Mouse (Mus musculus) stomach, embryonic 14.5 days (tissue): ENCODE results near the gene Cactin. TPM values are rescaled to one million over a fixed set of nuclear protein-coding genes. Genes with fewer than 3 reads are reported as not detected.

Experiments
- ATAC-seq: fragments of 200-750 bp; cut with Nextera tagmentation; 2 replicates; pipeline ENCODE4 v1.8.0; 2017; ENCODE audit warnings: low read depth, moderate TSS enrichment; ENCODE audit not compliant: insufficient number of reproducible peaks, insufficient read depth, low FRiP score
- H3K27ac ChIP-seq: fragments of 300-500 bp; sonication (generic); 2 replicates; pipeline ENCODE4 v1.5.1; 2014; ENCODE audit warnings: mild to moderate bottlenecking, low read length, moderate library complexity, mixed read lengths
- H3K27me3 ChIP-seq: fragments of 300-500 bp; sonication (generic); 2 replicates; pipeline ENCODE4 v1.6.1; 2014; ENCODE audit warnings: low read length, control low read depth, mixed read lengths; ENCODE audit not compliant: control insufficient read depth, insufficient read depth
- H3K36me3 ChIP-seq: fragments of 300-500 bp; sonication (generic); 2 replicates; pipeline ENCODE4 v1.6.1; 2014; ENCODE audit warnings: mild to moderate bottlenecking, control low read depth, low read length, moderate library complexity, mixed read lengths; ENCODE audit not compliant: control insufficient read depth, insufficient read depth
- H3K4me1 ChIP-seq: fragments of 300-500 bp; sonication (generic); 2 replicates; pipeline ENCODE4 v1.6.1; 2014; ENCODE audit warnings: low read length, control low read depth, mixed read lengths; ENCODE audit not compliant: control insufficient read depth, insufficient read depth
- H3K4me2 ChIP-seq: fragments of 300-500 bp; sonication (generic); replicated peaks from 2 replicates; pipeline ENCODE4 v1.6.1; 2014; ENCODE audit warnings: low read depth, low read length, control low read depth
- H3K4me3 ChIP-seq: fragments of 300-500 bp; sonication (generic); 2 replicates; pipeline ENCODE4 v1.5.1; 2014; ENCODE audit warnings: low read depth, low read length, control low read depth
- H3K9ac ChIP-seq: fragments of 300-500 bp; sonication (generic); replicated peaks from 2 replicates; pipeline ENCODE4 v1.6.1; 2014; ENCODE audit warnings: low read depth, mild to moderate bottlenecking, control low read depth, low read length, moderate library complexity, mixed read lengths
- H3K9me3 ChIP-seq: fragments of 300-500 bp; sonication (generic); 2 replicates; pipeline ENCODE4 v1.6.1; 2016; ENCODE audit warnings: low read depth, low read length, control low read depth; ENCODE audit not compliant: control insufficient read depth
- whole genome bisulfite sequencing: fragments of 180-500 bp; shearing (Covaris S2); extraction: QIAGEN DNeasy Blood & Tissue Kit; methylation state at CpG from one replicate; pipeline ENCODE4 v1.1.7; 2014; 5-methylcytosine and 5-hydroxymethylcytosine counted together
- polyA plus RNA-seq: library from polyadenylated mRNA; unstranded; fragments of >200 nt; fragmentation: Nextera tagmentation; extraction: Ambion mirVana; gene quantifications from 2 replicates; pipeline ENCODE4 v1.2.1, GENCODE M21; 2014

The Cactin gene
- polyA plus RNA-seq, 1 experiment from 2014 or later, result 21.3 TPM

DNA sequence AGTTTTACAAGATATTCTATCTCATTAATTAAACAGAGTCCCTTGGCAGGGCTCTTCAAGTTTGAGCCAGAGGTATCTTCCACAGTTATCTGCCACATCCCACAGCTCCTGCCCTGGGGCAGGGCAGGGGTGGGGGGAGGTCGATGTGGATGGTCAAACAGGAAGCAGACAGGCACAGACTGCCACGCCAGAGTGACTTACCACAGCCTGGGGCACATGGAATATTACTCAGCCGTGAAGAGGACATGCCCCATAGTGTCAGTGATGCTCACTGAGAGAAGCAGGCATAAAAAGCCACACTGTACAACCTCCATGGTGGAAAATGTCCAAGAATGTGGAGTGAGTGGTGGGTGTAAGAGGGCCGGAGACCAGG, 24.2 kb downstream of the Cactin start:
- H3K9me3 ChIP-seq, result no peaks in the 10 kb centered on the region
- no peak overlapping the region for H3K4me2 ChIP-seq
- H3K27ac ChIP-seq, result no peak overlapping the region
- H3K9ac ChIP-seq, result no peak overlapping the region
- peaks cover 23% of the 10 kb centered on the region for H3K4me1 ChIP-seq
- no peak overlapping the region for H3K4me3 ChIP-seq
- peaks cover 24% of the 10 kb centered on the region for H3K27me3 ChIP-seq
- WGBS, result 78% methylated on average over 4 of the region's 4 CpGs
- no peak for ATAC-seq
- no peaks in the 10 kb centered on the region; the same call in 1 of the 2 replicates for H3K36me3 ChIP-seq

DNA sequence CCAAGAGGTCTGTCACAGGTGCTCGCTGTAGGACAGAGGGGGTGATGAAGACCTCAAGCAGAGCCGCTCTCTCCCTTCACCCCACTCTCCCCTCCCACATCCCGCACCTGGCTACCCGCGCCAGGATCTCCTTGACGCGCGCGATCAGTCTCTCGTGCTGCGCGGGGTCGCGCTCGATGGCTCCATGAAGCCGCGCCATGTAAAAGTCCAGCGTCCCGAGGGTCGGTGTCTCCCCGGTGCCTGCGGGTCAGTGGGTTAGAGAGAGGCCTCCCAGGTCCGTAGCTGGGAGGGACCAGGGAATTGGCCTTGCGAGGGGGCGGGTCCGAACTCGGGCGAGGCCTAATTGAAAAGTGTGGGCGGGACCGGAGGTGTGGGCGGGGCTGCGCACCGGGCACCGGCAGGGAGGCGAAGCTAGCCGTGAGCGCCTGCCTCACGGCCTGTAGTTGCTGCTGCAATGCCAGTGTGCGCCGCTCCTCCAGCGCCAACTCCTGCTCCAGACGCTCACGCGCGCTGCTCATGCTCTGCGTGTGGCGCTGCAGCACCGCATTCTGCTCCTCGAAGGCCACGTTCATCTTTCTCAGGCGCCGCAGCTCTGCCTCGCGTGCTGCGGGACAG, 25.7 kb downstream of the Cactin start:
- Histone ChIP-seq H3K9me3 (no peaks in the 10 kb centered on the region), H3K4me1 (peaks cover 19% of the 10 kb centered on the region), H3K4me2 (peak overlapping the region; percentile 45), H3K4me3 (peak overlapping the region; percentile 17), H3K9ac (peak overlapping the region; percentile 18; the same call in 1 of the 2 replicates), H3K27ac (peak overlapping the region; percentile 4; the same call in 1 of the 2 replicates), H3K27me3 (peaks cover 21% of the 10 kb centered on the region), H3K36me3 (no peaks in the 10 kb centered on the region; the same call in 1 of the 2 replicates)
- 10% methylated on average over 55 of the region's 55 CpGs for WGBS
- ATAC-seq, result peak; percentile 11; the same call in 1 of the 2 replicates

DNA sequence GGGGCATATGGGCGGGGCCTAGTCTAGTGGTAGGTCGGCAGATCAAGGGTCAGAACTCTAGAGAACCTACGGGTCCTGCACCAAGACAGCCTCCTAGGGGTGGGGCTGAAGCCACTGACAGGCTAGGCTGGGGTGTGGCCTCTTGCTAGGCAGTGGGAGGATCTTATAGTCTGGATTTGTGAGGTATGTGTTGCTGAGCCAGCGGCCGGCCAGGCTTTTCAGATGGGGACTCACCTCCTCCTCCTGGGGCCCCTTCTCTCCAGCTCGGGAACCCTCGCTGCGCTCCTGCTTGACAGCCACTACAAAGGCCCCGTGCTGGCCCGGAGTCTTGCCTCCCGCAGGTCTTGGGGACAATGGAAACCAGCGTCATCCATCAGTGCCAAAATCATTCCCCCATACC, 28.2 kb downstream of the Cactin start:
- no peaks in the 10 kb centered on the region for H3K9me3 ChIP-seq
- H3K36me3 ChIP-seq, result no peaks in the 10 kb centered on the region; the same call in 1 of the 2 replicates
- ATAC-seq, result peak; percentile 21; the same call in 1 of the 2 replicates
- WGBS, result 6% methylated on average over 12 of the region's 12 CpGs
- 0 out of 2 replicates have a peak, but pooled peaks cover 5% of the 10 kb centered on the region for H3K27me3 ChIP-seq
- H3K4me2 ChIP-seq, result peak overlapping the region; percentile 55
- peak overlapping the region; percentile 76; the same call in 1 of the 2 replicates for H3K9ac ChIP-seq
- H3K4me1 ChIP-seq, result peaks cover 19% of the 10 kb centered on the region
- peak overlapping the region; percentile 88 for H3K4me3 ChIP-seq
- H3K27ac ChIP-seq, result peak overlapping the region; percentile 74; the same call in 1 of the 2 replicates

DNA sequence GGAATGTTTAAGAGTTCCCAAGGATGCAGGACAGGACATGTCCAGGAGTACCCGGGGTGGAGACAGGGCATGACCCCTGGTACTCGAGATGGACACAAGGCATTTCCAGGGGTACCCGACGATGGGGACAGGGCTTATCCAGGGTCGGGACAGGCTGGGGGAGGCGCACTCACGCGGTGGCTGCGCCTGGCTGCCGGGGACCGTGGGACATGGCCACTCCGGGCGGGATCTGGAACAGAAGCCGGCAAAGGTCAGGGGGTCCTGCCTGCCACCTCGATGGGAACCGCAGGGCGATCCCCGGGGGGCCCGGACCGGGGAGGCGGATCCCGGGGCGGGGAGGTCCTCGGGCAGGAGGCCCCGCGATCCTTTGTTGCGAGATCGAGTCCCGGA, 29.1 kb downstream of the Cactin start:
- Histone ChIP-seq H3K27ac (peak overlapping the region; percentile 74), H3K4me3 (peak overlapping the region; percentile 88), H3K27me3 (0 out of 2 replicates have a peak, but pooled peaks cover 2% of the 10 kb centered on the region), H3K9me3 (no peaks in the 10 kb centered on the region), H3K9ac (peak overlapping the region; percentile 76), H3K4me1 (peaks cover 19% of the 10 kb centered on the region), H3K4me2 (peak overlapping the region; percentile 55), H3K36me3 (no peaks in the 10 kb centered on the region; the same call in 1 of the 2 replicates)
- under 1% methylated on average over 29 of the region's 29 CpGs for WGBS
- no peak; the same call in 1 of the 2 replicates for ATAC-seq

DNA sequence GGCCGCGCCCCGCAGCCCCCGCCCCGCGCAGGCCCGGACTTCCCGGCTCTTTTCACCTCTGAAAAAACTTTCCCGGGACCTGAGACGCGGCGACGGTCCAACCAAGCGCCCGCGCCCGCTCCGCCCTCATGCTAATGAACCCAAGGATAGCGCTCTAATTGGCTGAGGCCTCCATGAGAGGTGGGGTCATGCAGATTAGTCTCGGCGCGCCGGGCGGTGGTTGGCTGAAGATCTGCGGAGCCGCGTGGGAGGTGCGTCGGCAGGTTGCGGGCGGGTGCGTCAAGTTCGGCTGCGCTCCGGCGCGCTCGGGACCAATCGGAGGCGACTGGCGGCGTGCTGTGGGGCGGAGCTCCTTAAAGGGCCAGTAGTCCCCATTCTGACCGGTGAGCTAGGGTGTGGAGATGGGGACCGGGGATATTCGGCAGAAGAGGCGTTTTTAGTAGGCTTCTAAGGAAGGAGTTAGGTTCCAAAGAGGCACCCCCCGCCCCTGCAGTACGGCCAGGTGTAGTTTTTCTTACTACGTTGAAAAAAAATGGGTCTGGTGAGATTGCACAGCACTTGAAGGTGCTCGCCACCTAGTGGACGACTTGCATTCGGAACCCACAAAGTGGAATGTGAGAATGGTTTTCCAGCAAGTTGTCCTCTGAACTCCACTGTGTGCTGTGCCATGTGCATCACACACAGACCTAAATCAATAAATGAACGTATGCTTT, 29.6 kb downstream of the Cactin start, which contains the start of gene Hmg20b:
Gene Hmg20b (minus strand): TSS at position 130 of the 713 bp plus-strand sequence.
- no peaks in the 10 kb centered on the region for H3K27me3 ChIP-seq
- H3K4me3 ChIP-seq, result peak within 1 kb of the TSS; percentile 88
- peak within 1 kb of the TSS; percentile 55 for H3K4me2 ChIP-seq
- 1% methylated on average over 54 of the region's 54 CpGs for WGBS
- no peaks in the 10 kb centered on the region; the same call in 1 of the 2 replicates for H3K36me3 ChIP-seq
- ATAC-seq, result peak; percentile 93
- peak within 1 kb of the TSS; percentile 74 for H3K27ac ChIP-seq
- H3K9me3 ChIP-seq, result no peaks in the 10 kb centered on the region
- peak within 1 kb of the TSS; percentile 76 for H3K9ac ChIP-seq
- peaks cover 19% of the 10 kb centered on the region for H3K4me1 ChIP-seq

GRCm38 (mm10) chr10:81351678-81352291, 30.9 kb downstream of the Cactin start:
- Histone ChIP-seq H3K27me3 (no peaks in the 10 kb centered on the region), H3K9me3 (no peaks in the 10 kb centered on the region), H3K36me3 (no peaks in the 10 kb centered on the region; the same call in 1 of the 2 replicates), H3K4me3 (no peak overlapping the region), H3K4me1 (peaks cover 15% of the 10 kb centered on the region), H3K9ac (no peak overlapping the region), H3K4me2 (no peak overlapping the region), H3K27ac (no peak overlapping the region)
- 14% methylated on average over 9 of the region's 9 CpGs for WGBS
- no peak for ATAC-seq

- no peak for ATAC-seq
- WGBS, result 73% methylated on average over 9 of the region's 9 CpGs
Measured at GRCm38 (mm10) chr10:81354738-81355477, 34.0 kb downstream of the Cactin start.

DNA sequence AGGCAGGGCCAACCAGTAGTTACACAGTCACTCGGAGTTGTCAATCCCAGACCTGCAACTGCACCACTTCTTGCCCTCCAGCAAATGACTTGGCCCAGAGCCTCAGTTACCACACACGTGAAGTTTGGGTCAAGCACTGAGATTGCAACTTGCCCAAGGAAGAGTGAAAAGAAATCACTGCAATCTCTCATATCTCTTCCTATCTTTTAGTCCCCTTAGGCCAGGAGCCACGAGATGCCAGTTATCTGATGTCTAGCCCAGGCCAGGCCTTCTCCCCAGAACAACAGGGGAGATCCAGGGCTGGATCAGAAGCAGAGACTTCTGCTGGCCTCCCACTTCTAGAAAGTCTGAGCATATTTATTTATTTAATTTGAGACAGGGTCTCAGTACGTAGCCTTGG, 34.6 kb downstream of the Cactin start:
- 80% methylated on average over 4 of the region's 4 CpGs for WGBS
- Histone ChIP-seq H3K4me1 (peaks cover 11% of the 10 kb centered on the region), H3K27me3 (no peaks in the 10 kb centered on the region)

More at GRCm38 (mm10) chr10:81354738-81355477, 34.0 kb downstream of the Cactin start:
- H3K36me3 ChIP-seq, result no peaks in the 10 kb centered on the region
- H3K4me2 ChIP-seq, result no peak overlapping the region
- H3K9ac ChIP-seq, result no peak overlapping the region
- H3K27ac ChIP-seq, result no peak overlapping the region
- H3K4me3 ChIP-seq, result no peak overlapping the region
- peaks cover 11% of the 10 kb centered on the region for H3K4me1 ChIP-seq
- H3K9me3 ChIP-seq, result no peaks in the 10 kb centered on the region
- no peaks in the 10 kb centered on the region for H3K27me3 ChIP-seq

More for the DNA sequence above, 34.6 kb downstream of the Cactin start:
- Histone ChIP-seq H3K9ac (no peak overlapping the region), H3K4me3 (no peak overlapping the region), H3K27ac (no peak overlapping the region), H3K9me3 (no peaks in the 10 kb centered on the region), H3K4me2 (no peak overlapping the region), H3K36me3 (no peaks in the 10 kb centered on the region)
- ATAC-seq, result no peak
